17 mouse cellular contexts compared by ENCODE assay signal in the genomic region with DNA sequence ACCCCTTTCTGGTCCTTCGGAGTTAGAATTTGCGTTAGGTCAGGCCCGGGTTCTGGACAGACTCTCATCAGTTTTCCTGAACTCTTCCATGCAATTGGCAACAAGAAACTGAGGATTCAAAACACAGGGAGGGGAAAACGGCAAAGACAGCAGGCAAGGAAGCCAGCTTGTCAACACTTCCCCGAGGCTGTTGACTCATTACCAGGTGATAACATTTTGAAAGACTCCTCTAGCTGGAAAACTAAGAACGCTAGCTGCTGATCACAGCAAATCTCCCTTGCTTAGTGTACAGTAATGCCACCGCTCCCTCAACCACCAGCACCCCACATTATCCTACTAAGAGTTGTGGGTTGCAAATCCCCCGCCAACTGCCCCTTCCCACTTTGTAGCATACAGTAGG.
DNase-seq lines count a peak whose midpoint lies in the region; ATAC-seq and TF ChIP-seq lines count a peak whose summit lies in the region.
"Had no signal": no experiment of that assay in that cellular context is flagged by ENCODE, and none has a peak within 500 bp of the region (broad histone marks: within the 10 kb centered on the region; RNA-seq: fewer than 3 reads in every experiment).

No protein-coding gene starts in this region.

- ATAC-seq in embryonic facial prominence, embryonic 14.5 days (ENCODE audit: low read depth): peak; percentile 35; the same call in 1 of the 2 replicates
- ATAC-seq in heart, embryonic 13.5 days (ENCODE audit: extremely low read depth, insufficient number of reproducible peaks, low FRiP score, low TSS enrichment): no peak
- ATAC-seq in midbrain, embryonic 13.5 days: 0 out of 2 replicates have a peak, but pooled peaks have one; percentile 59
- ATAC-seq in midbrain, embryonic 11.5 days (ENCODE audit: low FRiP score): no peak; the same call in 1 of the 2 replicates
- ATAC-seq in forebrain, postnatal 0 days: peak; percentile 52
- ATAC-seq: activated CD4-positive, CD25-positive, alpha-beta regulatory T cell, adult 4 months; CD4-positive, CD25-positive, alpha-beta regulatory T cell, adult 4 months; intestine, postnatal 0 days had no signal

- H3K4me1 ChIP-seq in embryonic facial prominence, embryonic 14.5 days (ENCODE audit: control insufficient read depth, insufficient read depth, low read length): peaks cover 3% of the 10 kb centered on the region; the same call in 1 of the 2 replicates
- H3K4me1 ChIP-seq in embryonic facial prominence, embryonic 10.5 days: peaks cover 9% of the 10 kb centered on the region; the same call in 1 of the 2 replicates
- peaks cover 16% of the 10 kb centered on the region for H3K4me1 ChIP-seq in heart, embryonic 13.5 days
- H3K4me1 ChIP-seq in midbrain, embryonic 13.5 days (replicated peaks): peaks cover 23% of the 10 kb centered on the region
- no peaks in the 10 kb centered on the region for H3K4me1 ChIP-seq in midbrain, embryonic 11.5 days (ENCODE audit: control insufficient read depth, insufficient read depth, low read length)
- H3K4me1 ChIP-seq in forebrain, postnatal 0 days (ENCODE audit: insufficient read depth): peaks cover 31% of the 10 kb centered on the region
- H3K4me1 ChIP-seq: megakaryocyte, embryonic 14.5 days; stomach, embryonic 15.5 days had no signal

- H3K36me3 ChIP-seq in embryonic facial prominence, embryonic 14.5 days (ENCODE audit: control insufficient read depth, insufficient read depth, low read length): no peaks in the 10 kb centered on the region
- H3K36me3 ChIP-seq in embryonic facial prominence, embryonic 10.5 days (replicated peaks): no peaks in the 10 kb centered on the region
- H3K36me3 ChIP-seq in heart, embryonic 13.5 days: no peaks in the 10 kb centered on the region
- no peaks in the 10 kb centered on the region for H3K36me3 ChIP-seq in midbrain, embryonic 13.5 days
- no peaks in the 10 kb centered on the region for H3K36me3 ChIP-seq in midbrain, embryonic 11.5 days (ENCODE audit: control insufficient read depth, insufficient read depth, low read length)
- H3K36me3 ChIP-seq in forebrain, postnatal 0 days (ENCODE audit: insufficient read depth): no peaks in the 10 kb centered on the region
- H3K36me3 ChIP-seq: kidney, embryonic 15.5 days; neural tube, embryonic 13.5 days; stomach, embryonic 15.5 days had no signal

- intact Hi-C loops in heart, postnatal 36 days (cut with DNase I): loop anchor here (1.0 to 10.0 kb wide), 2 partner anchors 228 to 446 kb away; no protein-coding TSS in a partner anchor

- H3K27me3 ChIP-seq in embryonic facial prominence, embryonic 14.5 days (replicated peaks; ENCODE audit: control insufficient read depth, insufficient read depth, low read length): no peaks in the 10 kb centered on the region; the same call in 1 of the 2 replicates
- H3K27me3 ChIP-seq in embryonic facial prominence, embryonic 10.5 days (replicated peaks; ENCODE audit: low read depth, poor library complexity, severe bottlenecking): no peaks in the 10 kb centered on the region; the same call in 1 of the 2 replicates
- H3K27me3 ChIP-seq in heart, embryonic 13.5 days (replicated peaks): peaks cover 31% of the 10 kb centered on the region
- no peaks in the 10 kb centered on the region for H3K27me3 ChIP-seq in midbrain, embryonic 13.5 days
- H3K27me3 ChIP-seq in midbrain, embryonic 11.5 days (ENCODE audit: control insufficient read depth, insufficient read depth, low read length): no peaks in the 10 kb centered on the region
- no peaks in the 10 kb centered on the region for H3K27me3 ChIP-seq in forebrain, postnatal 0 days (ENCODE audit: insufficient read depth, low read length)
- H3K27me3 ChIP-seq: megakaryocyte, embryonic 14.5 days; stomach, embryonic 15.5 days had no signal

- H3K4me3 ChIP-seq in embryonic facial prominence, embryonic 14.5 days (ENCODE audit: low read depth, low read length): no peak overlapping the region
- no peak overlapping the region for H3K4me3 ChIP-seq in embryonic facial prominence, embryonic 10.5 days
- no peak overlapping the region for H3K4me3 ChIP-seq in heart, embryonic 13.5 days
- no peak overlapping the region for H3K4me3 ChIP-seq in midbrain, embryonic 13.5 days (replicated peaks)
- no peak overlapping the region for H3K4me3 ChIP-seq in midbrain, embryonic 11.5 days (ENCODE audit: low read depth, low read length)
- H3K4me3 ChIP-seq in forebrain, postnatal 0 days (ENCODE audit: low read depth, low read length): no peak overlapping the region
- H3K4me3 ChIP-seq: kidney, embryonic 15.5 days; megakaryocyte, embryonic 14.5 days; neural tube, embryonic 13.5 days; stomach, embryonic 15.5 days had no signal

- WGBS in embryonic facial prominence, embryonic 14.5 days: 59% methylated on average over 8 of the region's 8 CpGs
- WGBS in embryonic facial prominence, embryonic 10.5 days: 75% methylated on average over 8 of the region's 8 CpGs
- WGBS in heart, embryonic 13.5 days: 39% methylated on average over 8 of the region's 8 CpGs
- 79% methylated on average over 8 of the region's 8 CpGs for whole genome bisulfite sequencing in midbrain, embryonic 13.5 days
- 82% methylated on average over 8 of the region's 8 CpGs for WGBS in midbrain, embryonic 11.5 days
- 64% methylated on average over 8 of the region's 8 CpGs for WGBS in forebrain, postnatal 0 days

- no peak overlapping the region for H3K27ac ChIP-seq in embryonic facial prominence, embryonic 14.5 days (replicated peaks; ENCODE audit: low read depth, low read length)
- no peak overlapping the region for H3K27ac ChIP-seq in embryonic facial prominence, embryonic 10.5 days (replicated peaks)
- H3K27ac ChIP-seq in heart, embryonic 13.5 days (replicated peaks): no peak overlapping the region
- H3K27ac ChIP-seq in midbrain, embryonic 13.5 days: no peak overlapping the region
- H3K27ac ChIP-seq in midbrain, embryonic 11.5 days (ENCODE audit: low read depth, low read length): no peak overlapping the region
- H3K27ac ChIP-seq in forebrain, postnatal 0 days (ENCODE audit: low read depth, low read length): peak overlapping the region; percentile 78
- H3K27ac ChIP-seq: hindbrain, postnatal 0 days; kidney, embryonic 15.5 days; neural tube, embryonic 13.5 days; stomach, embryonic 15.5 days had no signal

- no peak for TF ChIP-seq CTCF in forebrain, postnatal 0 days (IDR thresholded peaks at IDR 0.05; ENCODE audit: low read depth)

- H3K9ac ChIP-seq in embryonic facial prominence, embryonic 14.5 days (ENCODE audit: low read depth, low read length): no peak overlapping the region
- no peak overlapping the region for H3K9ac ChIP-seq in heart, embryonic 13.5 days
- H3K9ac ChIP-seq in midbrain, embryonic 13.5 days (replicated peaks): no peak overlapping the region
- no peak overlapping the region for H3K9ac ChIP-seq in midbrain, embryonic 11.5 days (ENCODE audit: low read length)
- H3K9ac ChIP-seq in forebrain, postnatal 0 days: 0 out of 2 replicates have a peak overlapping the region, but pooled peaks have one; percentile 7
- H3K9ac ChIP-seq: kidney, embryonic 15.5 days; liver, postnatal 0 days; neural tube, embryonic 13.5 days; stomach, embryonic 15.5 days had no signal

- H3K9me3 ChIP-seq in embryonic facial prominence, embryonic 14.5 days (ENCODE audit: control insufficient read depth, low read length): no peaks in the 10 kb centered on the region
- no peaks in the 10 kb centered on the region for H3K9me3 ChIP-seq in embryonic facial prominence, embryonic 10.5 days
- H3K9me3 ChIP-seq in heart, embryonic 13.5 days: no peaks in the 10 kb centered on the region
- no peaks in the 10 kb centered on the region for H3K9me3 ChIP-seq in midbrain, embryonic 13.5 days
- H3K9me3 ChIP-seq in midbrain, embryonic 11.5 days (ENCODE audit: control insufficient read depth, low read length): no peaks in the 10 kb centered on the region
- H3K9me3 ChIP-seq in forebrain, postnatal 0 days (ENCODE audit: low read length): no peaks in the 10 kb centered on the region
- H3K9me3 ChIP-seq: kidney, embryonic 15.5 days; neural tube, embryonic 13.5 days; stomach, embryonic 15.5 days had no signal

- DNase-seq in embryonic facial prominence, embryonic 14.5 days (ENCODE audit: low spot score): no peak
- no peak for DNase-seq in embryonic facial prominence, embryonic 10.5 days (ENCODE audit: low spot score)
- DNase-seq in heart, postnatal 36 days: no peak
- no peak for DNase-seq in midbrain, embryonic 11.5 days (ENCODE audit: low spot score, missing footprints)
- DNase-seq in forebrain, postnatal 0 days: peak; percentile 39
- DNase-seq in cerebellum, adult 11 months: no peak

- H3K4me2 ChIP-seq in embryonic facial prominence, embryonic 14.5 days (ENCODE audit: low read depth, low read length): no peak overlapping the region
- H3K4me2 ChIP-seq in heart, embryonic 13.5 days: peak overlapping the region; percentile 52
- H3K4me2 ChIP-seq in midbrain, embryonic 13.5 days (replicated peaks): no peak overlapping the region
- H3K4me2 ChIP-seq in midbrain, embryonic 11.5 days: no peak overlapping the region
- peak overlapping the region; percentile 8 for H3K4me2 ChIP-seq in forebrain, postnatal 0 days (ENCODE audit: low read depth)
- H3K4me2 ChIP-seq: kidney, embryonic 15.5 days; neural tube, embryonic 13.5 days; stomach, embryonic 15.5 days had no signal

Comparison
In these comparisons a context has a peak if more than half of its experiments do, and no peak if none do; other contexts are left out.
1. ATAC-seq: peak in embryonic facial prominence, embryonic 14.5 days (single experiment), midbrain, embryonic 13.5 days (single experiment) and forebrain, postnatal 0 days (single experiment); none in heart, embryonic 13.5 days (single experiment) and midbrain, embryonic 11.5 days (single experiment).
2. H3K4me2 ChIP-seq: peak in heart, embryonic 13.5 days (single experiment) and forebrain, postnatal 0 days (single experiment); none in embryonic facial prominence, embryonic 14.5 days (single experiment), midbrain, embryonic 13.5 days (single experiment) and midbrain, embryonic 11.5 days (single experiment).